Mouse (Mus musculus): ENCODE data around the gene Acat3. TPM values are rescaled to one million over a fixed set of nuclear protein-coding genes. Genes with fewer than 3 reads are reported as not detected.
A peak's percentile ranks its signal among the peaks of the same experiment; 100 is the strongest.

Gene Acat3
- total and polyA plus RNA-seq, 3 experiments, result 0.77 to 12.7 (median 1.4) TPM

DNA sequence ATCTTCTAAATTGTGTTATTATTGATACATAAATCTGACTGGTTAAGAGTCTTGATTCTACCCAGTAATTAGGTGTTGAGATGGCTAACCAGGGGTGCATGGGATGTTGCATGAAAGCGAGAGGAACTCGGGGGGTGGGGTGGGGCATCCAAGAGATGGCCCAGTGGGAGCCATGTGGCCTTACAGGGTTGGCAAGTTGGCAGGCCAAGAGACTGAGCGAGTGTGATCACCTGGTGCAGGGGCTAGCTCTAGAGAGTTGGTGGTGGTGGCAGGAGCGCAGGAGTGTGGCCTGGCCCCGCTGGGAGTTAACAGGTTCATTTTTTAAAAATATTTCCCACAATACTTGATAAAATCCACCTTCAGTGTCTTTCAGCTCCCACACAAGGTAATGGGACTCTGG is 42.7 kb downstream of the Acat3 start:
- H3K4me2 ChIP-seq (ENCODE audit: insufficient read depth, low read depth, poor library complexity, severe bottlenecking), result no peak overlapping the region
- dilution Hi-C loops (cut with MboI; ENCODE audit: extremely low pct_ligation_motif_present, extremely low pct_unique_long_range_greater_than_20kb, low sequenced_read_pairs), result no loop called here
- H3K9ac ChIP-seq (ENCODE audit: insufficient read depth, low read depth), result no peak overlapping the region
- H3K4me1 ChIP-seq (ENCODE audit: control insufficient read depth in 1 of 2, insufficient read depth in 2 of 2), result no peaks in the 10 kb centered on the region
- in situ Hi-C loops (cut with MboI; ENCODE audit: low pct_ligation_motif_present, low pct_unique_long_range_greater_than_20kb, low sequenced_read_pairs), result no loop called here
- no peaks in the 10 kb centered on the region for H3K27me3 ChIP-seq (replicated peaks)
- DNase-seq (ENCODE audit: extremely low read depth), result no peak
- peaks cover 24 to 73% of the 10 kb centered on the region in 2 experiments for H3K36me3 ChIP-seq (replicated peaks in 1 of 2; ENCODE audit: control insufficient read depth in 1 of 2, insufficient read depth in 1 of 2, low read length in 1 of 2)
- TF ChIP-seq EP300 (IDR thresholded peaks at IDR 0.05; ENCODE audit: low read length) (no peak), HCFC1 (IDR thresholded peaks at IDR 0.05; ENCODE audit: low read depth, low read length) (no peak), CHD2 (IDR thresholded peaks at IDR 0.05; ENCODE audit: low read length) (no peak), PAX5 (IDR thresholded peaks at IDR 0.05; ENCODE audit: low read length) (no peak), USF1 (IDR thresholded peaks at IDR 0.05; ENCODE audit: low read depth, low read length) (no peak), CTCF (conservative IDR thresholded peaks at IDR 0.05 in 1 of 2, IDR thresholded peaks at IDR 0.05 in 1 of 2; ENCODE audit: low read depth in 2 of 2, low read length in 2 of 2) (no peak), E2F4 (IDR thresholded peaks at IDR 0.05; ENCODE audit: insufficient replicate concordance, low read depth, low read length) (no peak), NELFE (IDR thresholded peaks at IDR 0.05; ENCODE audit: low read depth, low read length) (no peak), ELF1 (IDR thresholded peaks at IDR 0.05; ENCODE audit: low read depth, low read length) (no peak)
- H3K27ac ChIP-seq (ENCODE audit: insufficient read depth, low read depth), result no peak overlapping the region
- H3K9me3 ChIP-seq (replicated peaks; ENCODE audit: low read length), result no peaks in the 10 kb centered on the region
- H3K79me2 ChIP-seq (replicated peaks; ENCODE audit: control insufficient read depth, extremely low read depth, insufficient read depth, poor library complexity, severe bottlenecking), result no peaks in the 10 kb centered on the region
- no peak overlapping the region for H3K4me3 ChIP-seq (replicated peaks in 1 of 3; ENCODE audit: low read depth in 2 of 3, low read length in 2 of 3, poor library complexity in 1 of 3)

DNA sequence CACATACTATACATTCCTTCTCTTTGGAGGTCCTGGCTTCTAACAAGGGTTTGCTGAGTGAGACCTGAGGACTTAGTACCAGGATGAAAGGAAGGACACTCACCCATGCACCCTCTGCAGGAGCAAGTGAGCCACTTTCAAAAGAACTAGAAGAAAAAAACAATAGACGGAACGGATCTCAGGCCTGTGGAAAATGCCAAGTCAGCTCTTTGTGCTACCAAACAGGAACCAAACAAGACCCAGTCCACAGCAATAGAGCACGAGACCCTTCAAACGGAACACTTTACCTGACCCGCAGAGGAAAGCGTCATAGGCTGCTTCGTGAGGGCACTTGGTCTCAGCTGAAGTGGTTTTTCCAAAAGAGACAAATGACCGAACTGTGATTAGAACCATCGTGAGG is 48.4 kb downstream of the Acat3 start:
- in situ Hi-C loops (cut with MboI; ENCODE audit: low pct_ligation_motif_present, low pct_unique_long_range_greater_than_20kb, low sequenced_read_pairs), result no loop called here
- TF ChIP-seq MAFK (IDR thresholded peaks at IDR 0.05; ENCODE audit: insufficient replicate concordance, low read length), result peak; percentile 70
- no peak for TF ChIP-seq SMC3 (IDR thresholded peaks at IDR 0.05; ENCODE audit: low read depth, low read length)
- no peak for TF ChIP-seq ETS1 (conservative IDR thresholded peaks at IDR 0.05; ENCODE audit: low read depth, low read length)
- TF ChIP-seq UBTF (IDR thresholded peaks at IDR 0.05; ENCODE audit: low read depth, low read length), result no peak
- peaks cover 26 to 85% of the 10 kb centered on the region in 2 experiments for H3K36me3 ChIP-seq (replicated peaks in 1 of 2; ENCODE audit: control insufficient read depth in 1 of 2, insufficient read depth in 1 of 2, low read length in 1 of 2)
- H3K27ac ChIP-seq (ENCODE audit: insufficient read depth, low read depth), result no peak overlapping the region
- H3K79me2 ChIP-seq (replicated peaks; ENCODE audit: control insufficient read depth, extremely low read depth, insufficient read depth, poor library complexity, severe bottlenecking), result no peaks in the 10 kb centered on the region
- no peak overlapping the region for H3K4me2 ChIP-seq (ENCODE audit: insufficient read depth, low read depth, poor library complexity, severe bottlenecking)
- H3K27me3 ChIP-seq (replicated peaks), result no peaks in the 10 kb centered on the region
- no peak overlapping the region for H3K4me3 ChIP-seq (replicated peaks in 1 of 3; ENCODE audit: low read depth in 2 of 3, low read length in 2 of 3, poor library complexity in 1 of 3)
- dilution Hi-C loops (cut with MboI; ENCODE audit: extremely low pct_ligation_motif_present, extremely low pct_unique_long_range_greater_than_20kb, low sequenced_read_pairs), result no loop called here
- DNase-seq (ENCODE audit: extremely low read depth), result no peak
- H3K4me1 ChIP-seq (ENCODE audit: control insufficient read depth in 1 of 2, insufficient read depth in 2 of 2), result peaks cover 0 to 5% of the 10 kb centered on the region in 2 experiments; a peak in 1 of 4 replicates
- H3K9ac ChIP-seq (ENCODE audit: insufficient read depth, low read depth), result no peak overlapping the region
- no peaks in the 10 kb centered on the region for H3K9me3 ChIP-seq (replicated peaks; ENCODE audit: low read length)

DNA sequence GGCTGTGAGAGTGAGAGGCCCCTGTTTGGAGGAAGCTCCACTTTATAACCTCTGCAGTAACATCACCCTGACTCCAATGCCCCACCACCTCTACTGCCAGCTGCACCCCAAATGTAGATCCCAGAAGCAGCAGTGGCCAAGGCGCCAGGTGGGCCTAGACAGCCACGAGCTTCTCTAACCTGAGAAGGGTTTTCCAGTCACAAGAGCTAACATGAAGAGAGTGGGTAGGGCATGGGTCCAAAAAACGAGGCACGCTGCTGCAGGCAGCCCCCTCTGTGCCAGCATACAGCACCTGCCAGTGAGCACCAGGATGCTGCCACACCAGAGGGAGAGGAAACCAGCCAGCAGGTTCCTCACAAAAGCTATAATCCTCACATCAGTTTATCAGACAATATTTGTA is 49.3 kb downstream of the Acat3 start:
- no peak overlapping the region for H3K4me2 ChIP-seq (ENCODE audit: insufficient read depth, low read depth, poor library complexity, severe bottlenecking)
- no peaks in the 10 kb centered on the region for H3K9me3 ChIP-seq (replicated peaks; ENCODE audit: low read length)
- H3K27ac ChIP-seq (ENCODE audit: insufficient read depth, low read depth), result no peak overlapping the region
- H3K36me3 ChIP-seq (replicated peaks in 1 of 2; ENCODE audit: control insufficient read depth in 1 of 2, insufficient read depth in 1 of 2, low read length in 1 of 2), result peaks cover 20 to 77% of the 10 kb centered on the region in 2 experiments
- no peak overlapping the region for H3K4me3 ChIP-seq (replicated peaks in 1 of 3; ENCODE audit: low read depth in 2 of 3, low read length in 2 of 3, poor library complexity in 1 of 3)
- H3K9ac ChIP-seq (ENCODE audit: insufficient read depth, low read depth), result no peak overlapping the region
- in situ Hi-C loops (cut with MboI; ENCODE audit: low pct_ligation_motif_present, low pct_unique_long_range_greater_than_20kb, low sequenced_read_pairs) (no loop called here), dilution Hi-C loops (cut with MboI; ENCODE audit: extremely low pct_ligation_motif_present, extremely low pct_unique_long_range_greater_than_20kb, low sequenced_read_pairs) (no loop called here)
- no peak for DNase-seq (ENCODE audit: extremely low read depth)
- TF ChIP-seq RAD21 (IDR thresholded peaks at IDR 0.05; ENCODE audit: low read depth, low read length), result no peak
- no peak for TF ChIP-seq TBP (conservative IDR thresholded peaks at IDR 0.05; ENCODE audit: low read depth, low read length)
- no peak for TF ChIP-seq TCF12 (IDR thresholded peaks at IDR 0.05; ENCODE audit: low read depth, low read length)
- TF ChIP-seq KAT2A (IDR thresholded peaks at IDR 0.05; ENCODE audit: insufficient replicate concordance, low read length), result no peak
- TF ChIP-seq CHD1 (IDR thresholded peaks at IDR 0.05; ENCODE audit: low read depth, low read length), result no peak
- TF ChIP-seq IRF4 (IDR thresholded peaks at IDR 0.05; ENCODE audit: low read depth, low read length), result no peak
- no peak for TF ChIP-seq MAZ (IDR thresholded peaks at IDR 0.05; ENCODE audit: low read depth, low read length)
- TF ChIP-seq NRF1 (IDR thresholded peaks at IDR 0.05; ENCODE audit: low read depth, low read length), result no peak
- TF ChIP-seq MAX (IDR thresholded peaks at IDR 0.05; ENCODE audit: low read length), result no peak
- no peak for TF ChIP-seq USF2 (conservative IDR thresholded peaks at IDR 0.05; ENCODE audit: low read depth, low read length)
- no peak for TF ChIP-seq POLR2AphosphoS2 (IDR thresholded peaks at IDR 0.05; ENCODE audit: low read depth, low read length)
- peaks cover 0 to 15% of the 10 kb centered on the region in 2 experiments; a peak in 2 of 4 replicates for H3K4me1 ChIP-seq (ENCODE audit: control insufficient read depth in 1 of 2, insufficient read depth in 2 of 2)
- no peaks in the 10 kb centered on the region for H3K79me2 ChIP-seq (replicated peaks; ENCODE audit: control insufficient read depth, extremely low read depth, insufficient read depth, poor library complexity, severe bottlenecking)
- no peaks in the 10 kb centered on the region for H3K27me3 ChIP-seq (replicated peaks)
